Mouse (Mus musculus): ENCODE results near the gene Elfn1. TPM values are rescaled to one million over a fixed set of nuclear protein-coding genes. Genes with fewer than 3 reads are reported as not detected.

The Elfn1 gene
- polyA plus RNA-seq, 1 experiment from 2014 or later: 0.73 TPM

DNA sequence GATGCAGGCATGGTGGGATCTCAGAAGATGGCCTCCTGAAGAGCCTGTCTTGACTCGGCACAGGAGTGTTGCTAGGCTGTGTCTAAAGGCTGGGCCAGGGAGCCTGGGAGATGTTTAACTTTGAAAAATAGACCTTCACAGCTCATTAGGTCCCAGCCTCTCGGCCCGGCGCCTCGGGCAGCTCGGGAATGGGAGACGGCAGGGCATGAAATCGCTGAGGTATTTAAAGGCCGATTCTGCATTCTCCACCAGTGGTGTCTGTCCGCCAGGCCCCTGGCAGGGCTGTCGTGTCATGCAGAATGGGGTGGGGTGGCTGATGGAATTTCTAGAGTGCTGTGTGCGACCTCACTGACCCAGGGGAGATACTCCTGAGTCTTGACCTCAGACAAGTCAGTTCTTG is 22.4 kb downstream of the Elfn1 start:
- H3K4me1 ChIP-seq: peaks cover 30% of the 10 kb centered on the region
- WGBS: 75% methylated on average over 12 of the region's 12 CpGs
- no peaks in the 10 kb centered on the region for H3K9me3 ChIP-seq
- H3K36me3 ChIP-seq: no peaks in the 10 kb centered on the region
- DNase-seq (ENCODE audit: low spot score): no peak
- H3K4me3 ChIP-seq: no peak overlapping the region
- no peak overlapping the region for H3K27ac ChIP-seq
- H3K27me3 ChIP-seq (ENCODE audit: insufficient read depth, poor library complexity, severe bottlenecking): peaks cover 69% of the 10 kb centered on the region

DNA sequence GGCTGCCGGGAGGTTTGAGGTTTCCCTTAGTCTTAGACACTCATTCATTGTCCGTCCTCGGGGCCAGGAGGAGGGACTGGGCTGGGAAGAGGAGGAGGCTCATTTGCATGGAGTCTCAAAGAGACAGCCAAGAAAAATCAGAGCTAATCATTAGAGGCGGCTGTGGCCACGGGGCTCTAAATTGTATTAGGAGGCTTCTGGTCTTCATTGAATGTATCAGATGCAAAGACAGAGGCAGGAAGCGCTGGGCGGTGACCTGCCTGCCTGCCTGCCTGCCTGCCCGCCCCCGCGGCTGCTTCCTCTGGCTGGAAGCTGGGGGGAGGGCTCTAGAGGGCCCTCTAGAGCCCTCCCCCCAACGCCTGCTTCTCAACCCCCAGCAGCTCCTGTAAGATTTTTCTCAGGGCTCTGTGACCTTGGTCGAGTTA is 23.2 kb downstream of the Elfn1 start:
- H3K36me3 ChIP-seq: no peaks in the 10 kb centered on the region
- H3K4me1 ChIP-seq: peaks cover 30% of the 10 kb centered on the region
- peak overlapping the region; percentile 41 for H3K4me3 ChIP-seq
- H3K27ac ChIP-seq: peak overlapping the region; percentile 16; the same call in 1 of the 2 replicates
- H3K9me3 ChIP-seq: no peaks in the 10 kb centered on the region
- WGBS: 2% methylated on average over 12 of the region's 12 CpGs
- peaks cover 71% of the 10 kb centered on the region for H3K27me3 ChIP-seq (ENCODE audit: insufficient read depth, poor library complexity, severe bottlenecking)
- no peak for DNase-seq (ENCODE audit: low spot score)

DNA sequence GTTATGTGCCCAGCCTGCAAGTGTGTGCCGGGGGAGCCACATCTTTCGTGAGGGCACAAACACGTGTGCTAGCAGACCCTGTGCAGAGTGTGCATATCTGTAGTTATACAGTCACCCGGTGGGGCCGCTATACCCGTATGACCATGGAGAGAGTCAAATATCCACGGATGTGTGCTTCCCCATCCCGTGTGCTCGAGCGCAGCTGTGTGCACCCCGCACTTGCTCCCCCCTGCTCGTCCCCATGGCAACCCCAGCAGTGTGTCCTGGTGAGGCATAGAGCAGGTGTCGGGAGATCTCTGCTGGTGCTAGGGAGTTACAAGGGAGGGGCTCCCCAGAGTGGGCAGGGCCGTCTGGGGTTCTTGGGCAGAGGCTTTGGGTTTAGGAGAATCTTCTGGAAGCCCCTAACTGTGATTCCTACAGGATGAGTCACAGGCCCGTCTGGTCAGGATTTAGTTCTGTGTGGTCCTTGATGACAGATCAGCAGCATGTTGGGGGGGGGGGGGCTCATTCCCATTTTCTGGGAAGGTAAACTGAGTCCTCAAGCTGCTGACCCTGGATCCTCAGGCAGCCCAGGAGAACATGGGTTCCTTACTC is 24.3 kb downstream of the Elfn1 start:
- no peak for DNase-seq (ENCODE audit: low spot score)
- no peak overlapping the region for H3K4me3 ChIP-seq
- H3K27ac ChIP-seq: no peak overlapping the region
- no peaks in the 10 kb centered on the region for H3K9me3 ChIP-seq
- H3K36me3 ChIP-seq: no peaks in the 10 kb centered on the region
- H3K4me1 ChIP-seq: peaks cover 30% of the 10 kb centered on the region
- peaks cover 74% of the 10 kb centered on the region for H3K27me3 ChIP-seq (ENCODE audit: insufficient read depth, poor library complexity, severe bottlenecking)
- 48% methylated on average over 15 of the region's 15 CpGs for WGBS

DNA sequence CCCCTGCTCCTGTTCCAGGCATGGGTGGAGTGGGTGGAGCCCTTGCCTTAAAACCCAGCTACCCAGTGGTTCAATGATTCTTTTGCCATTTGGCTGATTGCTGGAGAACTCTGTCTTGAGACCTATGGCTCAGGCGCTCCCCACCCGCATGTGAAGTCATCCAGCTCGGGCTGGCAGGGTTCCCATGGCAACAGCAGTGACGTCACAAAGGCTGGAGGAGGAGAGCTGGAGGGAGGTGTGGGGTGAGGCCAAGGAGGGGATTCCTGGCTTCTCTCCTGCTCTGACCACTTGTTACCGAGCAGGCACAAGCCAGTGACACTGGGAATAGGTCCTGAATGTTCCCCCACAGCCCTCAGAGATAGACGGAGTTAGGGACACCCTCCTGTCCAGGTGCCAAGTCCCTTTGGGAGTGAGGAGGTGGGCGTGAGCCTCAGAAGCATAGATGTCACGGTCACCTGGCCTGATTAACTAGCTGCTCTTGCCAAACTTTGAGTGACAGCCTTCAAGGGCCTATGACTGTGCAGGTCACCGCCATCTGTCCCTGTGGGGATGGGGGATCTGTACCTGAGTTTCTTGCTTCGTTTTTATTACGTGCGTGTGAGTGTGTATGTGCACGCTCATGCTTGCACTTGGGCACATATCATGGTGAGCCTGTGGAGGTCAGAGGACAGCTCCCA is 25.0 kb downstream of the Elfn1 start:
- H3K27ac ChIP-seq: no peak overlapping the region
- DNase-seq (ENCODE audit: low spot score): peak; percentile 91
- peaks cover 69% of the 10 kb centered on the region for H3K27me3 ChIP-seq (ENCODE audit: insufficient read depth, poor library complexity, severe bottlenecking)
- H3K36me3 ChIP-seq: no peaks in the 10 kb centered on the region
- peaks cover 30% of the 10 kb centered on the region for H3K4me1 ChIP-seq
- no peak overlapping the region for H3K4me3 ChIP-seq
- 31% methylated on average over 13 of the region's 13 CpGs for WGBS
- H3K9me3 ChIP-seq: no peaks in the 10 kb centered on the region

DNA sequence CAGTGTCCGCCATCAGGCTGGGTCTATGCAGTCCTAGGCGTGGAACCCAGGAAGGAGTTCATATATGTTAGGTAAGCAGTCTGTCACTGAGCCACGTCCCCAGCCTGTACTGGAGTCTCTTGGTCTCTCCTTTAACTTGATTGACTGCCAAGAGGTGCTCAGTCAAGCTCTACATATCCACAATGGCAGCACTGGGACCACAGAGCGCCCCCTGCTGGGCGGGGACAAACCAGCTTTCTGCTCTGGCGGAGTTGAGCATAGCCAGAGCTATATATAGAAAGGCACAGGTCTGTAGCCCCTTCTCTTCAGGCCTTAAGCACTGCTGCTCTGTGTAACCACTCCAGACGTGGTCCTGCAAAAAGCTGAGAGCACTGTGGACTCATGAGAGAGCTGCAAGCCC is 25.7 kb downstream of the Elfn1 start:
- H3K27me3 ChIP-seq (ENCODE audit: insufficient read depth, poor library complexity, severe bottlenecking): peaks cover 65% of the 10 kb centered on the region

DNA sequence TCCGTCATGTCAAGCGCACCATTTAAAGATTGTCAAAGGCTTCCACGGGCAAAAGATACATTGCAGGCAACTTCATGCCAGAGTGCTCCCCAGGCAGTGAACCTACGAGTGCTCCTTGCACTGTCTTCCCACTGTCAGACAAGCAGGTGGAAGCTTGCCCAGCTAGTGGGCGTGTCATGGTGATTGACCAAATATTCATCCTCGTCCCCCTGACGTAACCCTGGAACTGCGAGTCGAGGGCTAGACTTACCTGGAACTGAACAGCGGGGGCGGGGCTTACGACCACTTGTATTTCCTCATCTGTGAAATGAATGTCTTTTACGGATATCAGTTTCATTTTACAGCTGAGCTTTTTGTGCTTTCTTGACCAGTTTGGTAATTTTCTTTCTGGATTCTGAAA is 28.7 kb downstream of the Elfn1 start:
- Histone ChIP-seq H3K4me3 (no peak overlapping the region), H3K36me3 (no peaks in the 10 kb centered on the region), H3K4me1 (peaks cover 20% of the 10 kb centered on the region), H3K9me3 (no peaks in the 10 kb centered on the region), H3K27me3 (ENCODE audit: insufficient read depth, poor library complexity, severe bottlenecking) (peaks cover 47% of the 10 kb centered on the region), H3K27ac (no peak overlapping the region)
- 79% methylated on average over 13 of the region's 13 CpGs for WGBS
- no peak for DNase-seq (ENCODE audit: low spot score)

More for the DNA sequence above, 25.7 kb downstream of the Elfn1 start:
- no peak for DNase-seq (ENCODE audit: low spot score)
- Histone ChIP-seq H3K4me1 (peaks cover 30% of the 10 kb centered on the region), H3K36me3 (no peaks in the 10 kb centered on the region), H3K4me3 (no peak overlapping the region), H3K9me3 (no peaks in the 10 kb centered on the region), H3K27ac (no peak overlapping the region)
- 47% methylated on average over 7 of the region's 7 CpGs for WGBS

DNA sequence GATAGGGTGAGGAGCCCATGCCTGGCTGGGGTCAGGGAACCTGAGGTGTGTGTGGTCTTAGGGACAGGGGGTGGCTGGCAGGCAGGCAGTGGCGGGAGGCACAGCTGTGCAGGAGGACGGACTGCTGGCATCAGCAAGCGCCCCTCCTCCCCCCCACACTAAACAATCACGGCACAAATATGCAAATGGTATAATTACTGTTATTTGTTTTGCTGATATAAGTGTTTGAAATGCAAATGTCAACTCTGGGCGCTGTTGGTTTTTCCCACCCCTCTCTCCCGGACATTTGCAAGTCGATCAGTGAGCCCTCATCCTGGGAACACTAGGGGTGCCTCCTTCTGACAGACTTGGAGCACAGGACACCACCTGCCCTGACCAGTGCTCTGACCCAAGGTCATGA is 37.0 kb downstream of the Elfn1 start:
- Histone ChIP-seq H3K36me3 (no peaks in the 10 kb centered on the region), H3K4me1 (0 out of 2 replicates have a peak, but pooled peaks cover 6% of the 10 kb centered on the region), H3K9me3 (no peaks in the 10 kb centered on the region), H3K4me3 (no peak overlapping the region), H3K27ac (no peak overlapping the region), H3K27me3 (ENCODE audit: insufficient read depth, poor library complexity, severe bottlenecking) (peaks cover 34% of the 10 kb centered on the region)
- 37% methylated on average over 7 of the region's 7 CpGs for WGBS
- no peak for DNase-seq (ENCODE audit: low spot score)

DNA sequence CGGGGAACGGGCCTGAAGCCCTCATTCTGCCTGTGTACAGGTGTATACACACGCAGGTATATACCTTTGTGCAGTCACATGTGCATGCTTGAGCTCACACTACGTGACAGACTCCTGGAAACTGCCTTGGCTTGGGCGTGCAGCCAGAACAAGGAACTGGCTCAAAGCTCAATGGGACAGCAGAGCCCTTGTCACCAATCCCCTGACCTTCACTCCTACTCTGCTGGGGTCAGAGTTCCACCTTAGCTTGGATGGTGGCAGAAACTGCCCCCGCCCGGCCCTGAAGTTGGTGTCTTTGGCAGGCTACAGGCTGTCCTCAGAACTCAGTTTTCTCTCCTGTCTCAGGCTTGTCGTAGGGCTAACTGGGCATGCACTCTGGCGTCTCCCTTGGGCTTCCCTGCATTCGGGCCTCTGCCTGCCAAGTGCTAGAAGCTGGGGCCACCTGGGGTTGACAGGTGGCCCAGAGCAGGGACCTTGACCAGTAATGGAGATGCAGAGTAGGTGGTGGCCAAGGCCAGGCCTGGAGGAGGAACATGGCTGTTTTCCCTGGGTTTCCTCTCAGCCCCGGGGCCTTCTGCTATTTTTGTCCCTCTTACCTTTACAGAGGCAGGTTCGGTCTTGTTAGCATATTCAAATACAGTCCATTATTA is 38.1 kb downstream of the Elfn1 start:
- 69% methylated on average over 12 of the region's 12 CpGs for WGBS
- no peak for DNase-seq (ENCODE audit: low spot score)
- H3K27me3 ChIP-seq (ENCODE audit: insufficient read depth, poor library complexity, severe bottlenecking): peaks cover 34% of the 10 kb centered on the region
- H3K36me3 ChIP-seq: no peaks in the 10 kb centered on the region
- H3K9me3 ChIP-seq: no peaks in the 10 kb centered on the region
- H3K4me3 ChIP-seq: no peak overlapping the region
- H3K4me1 ChIP-seq: 0 out of 2 replicates have a peak, but pooled peaks cover 6% of the 10 kb centered on the region
- H3K27ac ChIP-seq: no peak overlapping the region

DNA sequence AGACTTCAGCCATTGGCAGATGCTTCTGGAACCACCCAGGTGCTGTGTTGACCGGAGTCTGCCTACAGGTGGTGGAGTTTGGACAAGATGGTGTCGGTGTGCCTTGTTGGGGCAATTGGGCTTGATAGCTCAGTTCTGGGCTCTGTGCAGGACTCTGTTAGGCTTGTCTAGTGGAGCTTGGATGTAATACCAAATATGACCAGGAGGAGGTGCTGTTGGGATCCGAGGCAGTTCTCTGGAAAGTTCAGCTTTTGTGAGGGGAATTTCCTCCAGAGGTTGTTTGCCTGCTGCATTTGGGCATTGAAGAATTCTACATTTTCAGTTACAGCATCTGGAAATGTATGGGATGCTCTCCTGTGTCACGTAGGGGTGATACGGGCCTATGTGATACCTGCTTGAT is 39.7 kb downstream of the Elfn1 start:
- Histone ChIP-seq H3K4me1 (0 out of 2 replicates have a peak, but pooled peaks cover 6% of the 10 kb centered on the region), H3K4me3 (no peak overlapping the region), H3K9me3 (no peaks in the 10 kb centered on the region), H3K27ac (no peak overlapping the region), H3K27me3 (ENCODE audit: insufficient read depth, poor library complexity, severe bottlenecking) (peaks cover 44% of the 10 kb centered on the region), H3K36me3 (no peaks in the 10 kb centered on the region)
- 89% methylated on average over 5 of the region's 5 CpGs for WGBS
- DNase-seq (ENCODE audit: low spot score): no peak

DNA sequence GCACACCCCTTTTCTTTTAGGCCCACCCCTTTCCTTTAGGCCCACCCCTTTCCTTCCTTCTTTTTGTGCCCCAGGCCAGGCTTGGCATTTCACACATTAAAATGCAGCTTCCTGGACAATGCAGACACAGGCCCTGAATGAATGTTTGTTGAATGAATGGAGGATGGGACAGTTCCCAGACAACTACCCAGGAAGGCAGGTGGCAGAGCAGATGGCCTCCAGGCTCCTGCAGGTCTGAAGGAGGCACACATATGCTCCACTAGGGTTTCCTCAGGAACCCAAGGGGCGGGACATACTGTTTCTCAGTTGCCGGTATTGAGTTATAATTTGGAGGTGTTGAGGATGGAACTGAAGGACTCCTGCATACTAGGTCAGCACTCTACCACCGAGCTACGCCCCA is 40.8 kb downstream of the Elfn1 start:
- 69% methylated on average over 4 of the region's 4 CpGs for WGBS
- H3K36me3 ChIP-seq: no peaks in the 10 kb centered on the region
- peaks cover 43% of the 10 kb centered on the region for H3K27me3 ChIP-seq (ENCODE audit: insufficient read depth, poor library complexity, severe bottlenecking)
- H3K27ac ChIP-seq: no peak overlapping the region
- H3K9me3 ChIP-seq: no peaks in the 10 kb centered on the region
- DNase-seq (ENCODE audit: low spot score): no peak
- H3K4me1 ChIP-seq: 0 out of 2 replicates have a peak, but pooled peaks cover 6% of the 10 kb centered on the region
- H3K4me3 ChIP-seq: no peak overlapping the region

DNA sequence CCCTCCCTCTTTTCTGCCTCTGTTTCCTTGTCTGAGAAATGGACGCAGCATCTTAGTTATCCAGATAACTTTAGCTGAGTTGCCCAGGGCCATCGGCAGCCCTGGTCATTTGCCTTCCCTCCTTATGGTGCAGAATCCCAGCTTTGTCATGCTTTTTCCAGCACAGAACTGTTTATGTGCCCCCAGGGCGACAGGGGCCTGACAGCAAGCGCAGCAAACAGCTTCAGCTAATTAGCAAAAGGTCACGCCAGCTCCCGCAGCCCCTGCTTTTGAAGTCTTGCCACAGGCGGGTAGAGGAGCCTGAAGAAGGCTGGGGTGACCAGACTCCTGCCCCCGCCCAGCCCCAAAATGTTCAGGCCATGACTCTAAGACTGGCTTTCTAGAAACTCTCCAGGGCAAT is 41.6 kb downstream of the Elfn1 start:
- DNase-seq (ENCODE audit: low spot score): no peak

DNA sequence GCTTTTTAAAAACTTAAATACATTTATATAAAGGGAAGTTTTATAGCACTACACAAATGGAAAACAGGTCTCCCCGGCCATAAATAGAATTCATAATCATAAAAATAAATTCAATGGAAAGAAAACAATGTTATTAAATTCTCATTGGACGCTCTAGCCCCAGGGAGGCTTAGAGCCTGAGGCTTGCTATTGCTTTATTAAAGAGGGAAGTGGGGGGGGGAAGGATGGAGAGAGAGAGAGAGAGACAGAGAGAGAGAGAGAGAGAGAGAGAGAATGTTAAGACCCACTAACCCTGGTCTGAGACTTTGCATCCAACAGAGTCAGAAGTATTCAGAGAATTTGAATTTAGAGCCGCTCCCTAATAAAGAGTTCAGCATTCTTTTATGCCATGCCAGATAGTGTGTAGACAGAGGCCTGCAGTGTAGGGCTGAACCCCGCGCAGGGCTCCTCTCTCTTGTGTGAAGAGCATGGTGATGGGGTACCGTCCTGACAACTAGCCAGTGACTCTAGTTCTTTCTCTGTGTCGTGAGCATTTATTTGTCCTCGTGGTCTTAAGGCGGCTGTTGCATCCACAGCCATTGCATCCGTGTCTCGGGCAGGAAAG is 42.3 kb downstream of the Elfn1 start:
- H3K27ac ChIP-seq: no peak overlapping the region
- no peak for DNase-seq (ENCODE audit: low spot score)
- no peaks in the 10 kb centered on the region for H3K9me3 ChIP-seq
- no peaks in the 10 kb centered on the region for H3K36me3 ChIP-seq
- H3K4me3 ChIP-seq: no peak overlapping the region
- WGBS: 78% methylated on average over 11 of the region's 11 CpGs
- 0 out of 2 replicates have a peak, but pooled peaks cover 6% of the 10 kb centered on the region for H3K4me1 ChIP-seq
- H3K27me3 ChIP-seq (ENCODE audit: insufficient read depth, poor library complexity, severe bottlenecking): peaks cover 34% of the 10 kb centered on the region; the same call in 1 of the 2 replicates

More for the DNA sequence above, 41.6 kb downstream of the Elfn1 start:
- H3K4me3 ChIP-seq: no peak overlapping the region
- H3K36me3 ChIP-seq: no peaks in the 10 kb centered on the region
- 0 out of 2 replicates have a peak, but pooled peaks cover 6% of the 10 kb centered on the region for H3K4me1 ChIP-seq
- H3K27ac ChIP-seq: no peak overlapping the region
- peaks cover 37% of the 10 kb centered on the region; the same call in 1 of the 2 replicates for H3K27me3 ChIP-seq (ENCODE audit: insufficient read depth, poor library complexity, severe bottlenecking)
- 62% methylated on average over 8 of the region's 8 CpGs for WGBS
- no peaks in the 10 kb centered on the region for H3K9me3 ChIP-seq

DNA sequence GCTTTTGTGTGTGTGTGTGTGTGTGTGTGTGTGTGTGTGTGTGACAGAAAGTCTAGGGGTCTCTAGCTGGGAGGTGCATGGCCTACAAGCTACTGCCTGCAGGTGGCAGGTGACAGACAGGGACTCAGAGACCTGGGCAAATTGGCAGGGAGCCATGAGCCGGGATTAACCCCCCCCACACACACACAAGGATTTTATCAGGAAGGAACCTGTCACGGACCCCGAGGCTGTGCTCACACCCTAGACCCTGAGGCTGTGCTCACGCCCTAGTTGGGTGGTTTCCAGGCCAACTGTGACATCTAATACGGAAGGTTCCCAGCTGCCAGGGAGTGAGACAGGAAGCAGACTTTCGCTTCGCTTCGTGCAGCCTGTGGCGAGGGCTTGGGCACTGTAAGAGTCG is 49.1 kb downstream of the Elfn1 start:
- no peak overlapping the region for H3K4me3 ChIP-seq
- H3K27me3 ChIP-seq (ENCODE audit: insufficient read depth, poor library complexity, severe bottlenecking): peaks cover 27% of the 10 kb centered on the region; the same call in 1 of the 2 replicates
- 40% methylated on average over 10 of the region's 10 CpGs for WGBS
- no peak for DNase-seq (ENCODE audit: low spot score)
- no peak overlapping the region for H3K27ac ChIP-seq
- peaks cover 6% of the 10 kb centered on the region for H3K4me1 ChIP-seq
- no peaks in the 10 kb centered on the region for H3K9me3 ChIP-seq
- no peaks in the 10 kb centered on the region for H3K36me3 ChIP-seq
